Mouse (Mus musculus): ENCODE data around the gene Sh3gl3. TPM values are rescaled to one million over a fixed set of nuclear protein-coding genes. Genes with fewer than 3 reads are reported as not detected.

Gene Sh3gl3
- polyA plus RNA-seq, 1 experiment from 2014 or later: 14.0 TPM

DNA sequence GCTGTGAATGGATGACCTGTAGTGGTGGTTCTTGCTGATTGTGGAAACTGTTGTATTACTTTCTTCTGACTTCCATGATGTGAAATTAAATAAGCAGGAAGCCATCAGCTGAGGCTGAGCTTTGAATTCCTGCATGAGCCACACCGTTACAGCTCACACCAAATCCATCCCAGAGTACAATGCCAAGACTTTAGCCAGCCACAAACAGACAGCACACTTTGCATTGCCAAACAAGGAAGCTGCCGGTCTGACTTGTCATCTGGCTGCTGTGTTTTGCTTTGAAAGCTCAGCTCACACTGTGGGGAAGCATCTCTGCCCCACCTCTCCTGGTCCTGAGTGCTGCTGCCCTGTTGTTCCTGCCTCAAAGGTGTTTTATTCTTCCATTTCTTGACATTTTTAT, 9.1 kb downstream of the Sh3gl3 start:
- no peak overlapping the region for H3K27ac ChIP-seq (ENCODE audit: low read depth, low read length)
- 42% methylated on average over 2 of the region's 2 CpGs for WGBS
- H3K9me3 ChIP-seq (ENCODE audit: control insufficient read depth, low read length): peaks cover 3% of the 10 kb centered on the region; the same call in 1 of the 2 replicates
- no peaks in the 10 kb centered on the region for H3K36me3 ChIP-seq (ENCODE audit: control insufficient read depth, insufficient read depth, low read length)
- no peak overlapping the region for H3K4me3 ChIP-seq (ENCODE audit: low read length)
- no peaks in the 10 kb centered on the region for H3K27me3 ChIP-seq (ENCODE audit: control insufficient read depth, insufficient read depth, low read length)
- no peak for ATAC-seq (ENCODE audit: low FRiP score, low TSS enrichment)
- no peak overlapping the region for H3K9ac ChIP-seq (ENCODE audit: low read depth, low read length)
- no peaks in the 10 kb centered on the region for H3K4me1 ChIP-seq (ENCODE audit: control insufficient read depth, insufficient read depth, low read length)
- H3K4me2 ChIP-seq (replicated peaks; ENCODE audit: low read depth, low read length): no peak overlapping the region

DNA sequence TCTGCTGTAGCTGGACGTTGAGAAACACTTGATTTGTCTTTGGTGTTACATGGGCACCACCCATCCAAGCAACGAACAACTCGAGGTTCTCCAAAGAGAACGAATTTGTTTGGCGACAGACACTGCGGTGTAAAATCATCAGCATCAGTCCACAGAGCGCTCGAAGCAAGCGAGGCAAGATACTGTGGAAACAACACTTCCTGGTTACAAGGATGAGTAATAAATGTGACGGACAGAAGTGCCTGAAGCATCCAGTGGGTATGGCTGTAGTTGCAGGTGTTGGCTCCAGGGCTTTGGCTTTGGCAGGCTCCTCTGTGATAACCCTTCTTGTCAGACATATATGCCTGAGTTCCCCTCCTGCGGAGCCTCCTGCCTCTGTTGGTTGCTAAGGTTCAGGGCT, 18.0 kb downstream of the Sh3gl3 start:
- Histone ChIP-seq H3K27me3 (ENCODE audit: control insufficient read depth, insufficient read depth, low read length) (no peaks in the 10 kb centered on the region), H3K9me3 (ENCODE audit: control insufficient read depth, low read length) (no peaks in the 10 kb centered on the region), H3K4me2 (replicated peaks; ENCODE audit: low read depth, low read length) (no peak overlapping the region), H3K9ac (ENCODE audit: low read depth, low read length) (no peak overlapping the region), H3K4me1 (ENCODE audit: control insufficient read depth, insufficient read depth, low read length) (no peaks in the 10 kb centered on the region), H3K36me3 (ENCODE audit: control insufficient read depth, insufficient read depth, low read length) (no peaks in the 10 kb centered on the region), H3K27ac (ENCODE audit: low read depth, low read length) (no peak overlapping the region), H3K4me3 (ENCODE audit: low read length) (no peak overlapping the region)
- 88% methylated on average over 11 of the region's 11 CpGs for WGBS
- no peak for ATAC-seq (ENCODE audit: low FRiP score, low TSS enrichment)

DNA sequence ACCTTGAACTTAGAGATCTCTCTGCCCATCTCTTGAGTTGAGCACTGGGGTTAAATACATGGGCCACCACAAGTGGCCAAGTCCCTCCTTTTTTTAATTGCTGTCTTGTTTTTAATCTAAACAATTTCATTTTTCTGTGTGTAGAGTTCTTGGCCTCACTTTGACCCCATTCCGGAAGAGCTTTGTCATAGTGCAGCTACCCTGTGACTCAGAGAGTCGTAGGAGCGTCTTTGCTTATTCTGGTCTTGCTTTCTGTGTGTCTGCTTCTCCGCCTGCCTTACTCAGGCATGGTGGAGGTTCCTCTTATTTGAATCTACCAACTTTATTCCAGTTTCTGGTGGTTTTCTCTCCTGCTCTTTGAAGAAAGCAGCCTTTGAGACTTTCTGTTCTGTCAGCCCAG, 18.9 kb downstream of the Sh3gl3 start:
- no peaks in the 10 kb centered on the region for H3K27me3 ChIP-seq (ENCODE audit: control insufficient read depth, insufficient read depth, low read length)
- no peak for ATAC-seq (ENCODE audit: low FRiP score, low TSS enrichment)
- no peak overlapping the region for H3K9ac ChIP-seq (ENCODE audit: low read depth, low read length)
- no peak overlapping the region for H3K4me3 ChIP-seq (ENCODE audit: low read length)
- H3K4me1 ChIP-seq (ENCODE audit: control insufficient read depth, insufficient read depth, low read length): no peaks in the 10 kb centered on the region
- no peaks in the 10 kb centered on the region for H3K36me3 ChIP-seq (ENCODE audit: control insufficient read depth, insufficient read depth, low read length)
- WGBS: 51% methylated on average over 4 of the region's 4 CpGs
- H3K27ac ChIP-seq (ENCODE audit: low read depth, low read length): no peak overlapping the region
- H3K9me3 ChIP-seq (ENCODE audit: control insufficient read depth, low read length): no peaks in the 10 kb centered on the region
- H3K4me2 ChIP-seq (replicated peaks; ENCODE audit: low read depth, low read length): no peak overlapping the region

DNA sequence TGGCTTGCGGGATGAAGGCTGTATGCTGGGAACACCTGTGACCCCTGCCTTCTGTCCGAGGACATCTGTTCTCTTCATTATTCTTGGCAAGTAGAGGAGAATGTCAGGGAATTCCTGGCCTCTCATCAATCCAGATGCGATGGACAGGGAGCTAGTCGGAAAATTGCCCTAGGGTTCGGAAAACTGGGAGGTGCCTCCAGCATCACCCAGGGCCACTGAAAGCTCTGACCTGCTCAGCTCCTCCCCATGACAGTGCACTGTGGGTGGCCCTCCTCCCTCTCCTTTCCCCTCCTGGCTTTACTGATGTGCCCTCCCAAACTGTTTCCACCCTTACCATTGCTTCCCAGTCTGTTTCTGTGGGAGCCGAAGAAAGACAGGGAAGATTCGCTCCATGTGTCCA, 29.5 kb downstream of the Sh3gl3 start:
- Histone ChIP-seq H3K9ac (ENCODE audit: low read depth, low read length) (no peak overlapping the region), H3K4me3 (ENCODE audit: low read length) (no peak overlapping the region), H3K4me1 (ENCODE audit: control insufficient read depth, insufficient read depth, low read length) (peaks cover 19% of the 10 kb centered on the region), H3K27ac (ENCODE audit: low read depth, low read length) (no peak overlapping the region), H3K36me3 (ENCODE audit: control insufficient read depth, insufficient read depth, low read length) (no peaks in the 10 kb centered on the region), H3K9me3 (ENCODE audit: control insufficient read depth, low read length) (no peaks in the 10 kb centered on the region), H3K27me3 (ENCODE audit: control insufficient read depth, insufficient read depth, low read length) (no peaks in the 10 kb centered on the region), H3K4me2 (replicated peaks; ENCODE audit: low read depth, low read length) (no peak overlapping the region)
- no peak for ATAC-seq (ENCODE audit: low FRiP score, low TSS enrichment)
- 43% methylated on average over 7 of the region's 7 CpGs for WGBS

- Histone ChIP-seq H3K27me3 (ENCODE audit: control insufficient read depth, insufficient read depth, low read length) (no peaks in the 10 kb centered on the region), H3K27ac (ENCODE audit: low read depth, low read length) (peak overlapping the region; percentile 33; the same call in 1 of the 2 replicates), H3K9me3 (ENCODE audit: control insufficient read depth, low read length) (no peaks in the 10 kb centered on the region), H3K4me3 (ENCODE audit: low read length) (no peak overlapping the region), H3K36me3 (ENCODE audit: control insufficient read depth, insufficient read depth, low read length) (no peaks in the 10 kb centered on the region), H3K4me1 (ENCODE audit: control insufficient read depth, insufficient read depth, low read length) (peaks cover 19% of the 10 kb centered on the region), H3K9ac (ENCODE audit: low read depth, low read length) (no peak overlapping the region), H3K4me2 (replicated peaks; ENCODE audit: low read depth, low read length) (peak overlapping the region; percentile 13; the same call in 1 of the 2 replicates)
- peak; percentile 78 for ATAC-seq (ENCODE audit: low FRiP score, low TSS enrichment)
- WGBS: 14% methylated on average over 12 of the region's 12 CpGs
These were observed 30.6 kb downstream of the Sh3gl3 start for GRCm38 (mm10) chr7:82204014-82204784.

DNA sequence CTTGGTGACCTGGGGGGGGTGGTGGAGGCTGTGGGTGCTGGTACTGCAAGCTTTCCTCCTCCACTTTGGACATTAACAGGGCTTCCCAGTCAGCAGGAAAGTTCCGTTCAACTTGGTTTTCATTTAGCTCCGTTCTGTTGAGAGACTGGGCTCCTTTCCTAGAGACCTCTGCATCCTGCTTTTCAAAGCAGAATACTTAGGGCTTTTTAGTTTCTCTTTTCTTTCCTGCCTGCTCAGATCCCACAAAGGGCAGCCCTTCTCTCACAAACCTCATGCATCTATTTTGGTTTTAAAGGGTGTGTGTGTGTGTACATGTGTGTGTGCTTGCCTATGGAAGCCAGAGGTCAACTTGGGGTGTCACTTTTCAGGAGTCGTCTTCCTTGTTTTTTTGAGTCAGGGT, 31.3 kb downstream of the Sh3gl3 start:
- 39% methylated on average over 3 of the region's 3 CpGs for WGBS
- H3K4me3 ChIP-seq (ENCODE audit: low read length): no peak overlapping the region
- no peaks in the 10 kb centered on the region for H3K27me3 ChIP-seq (ENCODE audit: control insufficient read depth, insufficient read depth, low read length)
- no peak overlapping the region for H3K9ac ChIP-seq (ENCODE audit: low read depth, low read length)
- no peak for ATAC-seq (ENCODE audit: low FRiP score, low TSS enrichment)
- no peaks in the 10 kb centered on the region for H3K36me3 ChIP-seq (ENCODE audit: control insufficient read depth, insufficient read depth, low read length)
- no peak overlapping the region for H3K4me2 ChIP-seq (replicated peaks; ENCODE audit: low read depth, low read length)
- H3K27ac ChIP-seq (ENCODE audit: low read depth, low read length): peak overlapping the region; percentile 8; the same call in 1 of the 2 replicates
- H3K9me3 ChIP-seq (ENCODE audit: control insufficient read depth, low read length): no peaks in the 10 kb centered on the region
- peaks cover 19% of the 10 kb centered on the region for H3K4me1 ChIP-seq (ENCODE audit: control insufficient read depth, insufficient read depth, low read length)

GRCm38 (mm10) chr7:82206787-82207186, 33.1 kb downstream of the Sh3gl3 start:
- WGBS: 92% methylated on average over 8 of the region's 8 CpGs
- Histone ChIP-seq H3K9ac (ENCODE audit: low read depth, low read length) (no peak overlapping the region), H3K9me3 (ENCODE audit: control insufficient read depth, low read length) (no peaks in the 10 kb centered on the region), H3K36me3 (ENCODE audit: control insufficient read depth, insufficient read depth, low read length) (no peaks in the 10 kb centered on the region), H3K4me1 (ENCODE audit: control insufficient read depth, insufficient read depth, low read length) (peaks cover 19% of the 10 kb centered on the region), H3K4me3 (ENCODE audit: low read length) (no peak overlapping the region), H3K27ac (ENCODE audit: low read depth, low read length) (no peak overlapping the region), H3K27me3 (ENCODE audit: control insufficient read depth, insufficient read depth, low read length) (no peaks in the 10 kb centered on the region), H3K4me2 (replicated peaks; ENCODE audit: low read depth, low read length) (no peak overlapping the region)
- ATAC-seq (ENCODE audit: low FRiP score, low TSS enrichment): no peak

- H3K36me3 ChIP-seq (ENCODE audit: control insufficient read depth, insufficient read depth, low read length): no peaks in the 10 kb centered on the region
- no peak for ATAC-seq (ENCODE audit: low FRiP score, low TSS enrichment)
- WGBS: 82% methylated on average over 9 of the region's 9 CpGs
These were observed 47.8 kb downstream of the Sh3gl3 start for GRCm38 (mm10) chr7:82221380-82221933.

More at GRCm38 (mm10) chr7:82221380-82221933, 47.8 kb downstream of the Sh3gl3 start:
- no peak overlapping the region for H3K9ac ChIP-seq (ENCODE audit: low read depth, low read length)
- no peaks in the 10 kb centered on the region for H3K27me3 ChIP-seq (ENCODE audit: control insufficient read depth, insufficient read depth, low read length)
- H3K4me1 ChIP-seq (ENCODE audit: control insufficient read depth, insufficient read depth, low read length): peaks cover 12% of the 10 kb centered on the region; the same call in 1 of the 2 replicates
- no peak overlapping the region for H3K27ac ChIP-seq (ENCODE audit: low read depth, low read length)
- H3K4me2 ChIP-seq (replicated peaks; ENCODE audit: low read depth, low read length): no peak overlapping the region
- no peaks in the 10 kb centered on the region for H3K9me3 ChIP-seq (ENCODE audit: control insufficient read depth, low read length)
- H3K4me3 ChIP-seq (ENCODE audit: low read length): no peak overlapping the region

Data from kidney, embryonic 14.5 days (tissue).